Mouse (Mus musculus) embryo, embryonic 11.5 days (tissue): Measurements from ENCODE around the gene Olfr739.

ENCODE experiments used
- DNase-seq: peaks from one replicate; pipeline ENCODE4 v3.0.0-alpha.2; 2012; ENCODE audit warnings: low read depth, low spot score

Olfr739 gene

GRCm38 (mm10) chr14:50418326-50418725 is at the start of gene Olfr739:
TSS of gene Olfr739 (plus strand) at chr14:50418626.
- DNase-seq, result no peak

GRCm38 (mm10) chr14:50380863-50381262 is 37.6 kb upstream of the Olfr739 start, which contains the start of gene Olfr736:
TSS of gene Olfr736 (plus strand) at chr14:50381163.
- no peak for DNase-seq

DNA sequence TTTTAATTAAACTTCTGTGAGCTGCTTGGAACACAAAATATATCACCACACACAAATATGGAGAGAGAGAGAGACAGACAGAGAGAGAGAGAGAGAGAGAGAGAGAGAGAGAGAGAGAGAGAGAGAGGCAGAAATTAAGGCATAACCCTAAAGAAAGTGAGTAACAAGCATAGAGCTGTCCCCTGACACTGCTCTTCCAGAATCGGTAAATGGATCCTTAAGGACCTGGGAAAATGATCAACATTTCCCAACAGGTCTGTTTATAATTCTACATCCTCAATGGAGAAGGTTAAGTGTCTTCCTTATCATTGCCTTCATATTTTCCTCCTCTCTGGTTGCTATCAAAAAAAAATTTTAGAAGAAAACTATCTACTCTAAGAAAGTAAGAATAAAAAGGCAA is 11.2 kb upstream of the Olfr739 start, which contains the start of gene Olfr738:
TSS of gene Olfr738 (plus strand) at position 301 of the 400 bp plus-strand sequence.
- no peak for DNase-seq

GRCm38 (mm10) chr14:50445245-50445644 is 26.8 kb downstream of the Olfr739 start, which contains the start of gene Olfr740:
TSS of gene Olfr740 (plus strand) at chr14:50445545.
- no peak for DNase-seq

GRCm38 (mm10) chr14:50472438-50472837 is 54.0 kb downstream of the Olfr739 start, which contains the start of gene Olfr741:
TSS of gene Olfr741 (plus strand) at chr14:50472738.
- no peak for DNase-seq
